Mouse (Mus musculus) C2C12 (cell line): ENCODE data around the gene Lrrc25. TPM values are rescaled to one million over a fixed set of nuclear protein-coding genes. Genes with fewer than 3 reads are reported as not detected.

Experiments
- H3K27me3 ChIP-seq: one replicate; pipeline ENCODE4 v1.6.1; 2011; ENCODE audit not compliant: control insufficient read depth, insufficient read depth, insufficient read length
- H3K36me3 ChIP-seq: one replicate; pipeline ENCODE4 v1.6.1; 2011; ENCODE audit not compliant: control insufficient read depth, insufficient read depth
- H3K4me3 ChIP-seq: one replicate; pipeline ENCODE4 v1.5.1; 2011; ENCODE audit warnings: mild to moderate bottlenecking, control low read depth; ENCODE audit not compliant: poor library complexity, insufficient read depth, severe bottlenecking
- H3K79me2 ChIP-seq: one replicate; pipeline ENCODE4 v1.6.1; 2011; ENCODE audit not compliant: control insufficient read depth, insufficient read depth
- H3K79me3 ChIP-seq: one replicate; pipeline ENCODE4 v1.6.1; 2011; ENCODE audit warnings: low read depth, control low read depth
- H3ac ChIP-seq: one replicate; pipeline ENCODE3; 2011; ENCODE audit warnings: low read depth; ENCODE audit not compliant: control insufficient read depth, insufficient read length
- CEBPB ChIP-seq: IDR thresholded peaks from one replicate; pipeline ENCODE4 v1.6.1; 2011; ENCODE audit warnings: low read depth, mild to moderate bottlenecking, control low read depth, moderate library complexity
- CTCF ChIP-seq: IDR thresholded peaks from one replicate; pipeline ENCODE4 v1.5.1; 2011; ENCODE audit not compliant: control insufficient read depth, insufficient read depth, insufficient read length
- FOSL1 ChIP-seq: IDR thresholded peaks from one replicate; pipeline ENCODE4 v1.8.0; 2011; ENCODE audit warnings: mild to moderate bottlenecking, low read length; ENCODE audit not compliant: poor library complexity, insufficient read depth, severe bottlenecking
- MAX ChIP-seq: IDR thresholded peaks from one replicate; pipeline ENCODE4 v1.6.1; 2011; ENCODE audit warnings: mild to moderate bottlenecking, control low read depth
- MYOD1 ChIP-seq: IDR thresholded peaks from one replicate; pipeline ENCODE4 v1.6.1; 2011; ENCODE audit warnings: low read depth; ENCODE audit not compliant: control insufficient read depth, insufficient read length
- MYOG ChIP-seq: IDR thresholded peaks from one replicate; pipeline ENCODE4 v1.6.1; 2011; ENCODE audit not compliant: control insufficient read depth, insufficient read length; ENCODE audit errors: extremely low read depth
- USF1 ChIP-seq: IDR thresholded peaks from one replicate; pipeline ENCODE4 v1.6.1; 2011; ENCODE audit warnings: low read depth, mild to moderate bottlenecking, control low read depth, moderate library complexity
- polyA plus RNA-seq: library from polyadenylated mRNA; unstranded; fragments of >200 nt; fragmentation: generic; extraction: Trizol; gene quantifications from one replicate; pipeline ENCODE4 v1.2.1, GENCODE M21; 2012; ENCODE audit warnings: missing spikeins

Lrrc25 gene
- polyA plus RNA-seq, 1 experiment: not detected

DNA sequence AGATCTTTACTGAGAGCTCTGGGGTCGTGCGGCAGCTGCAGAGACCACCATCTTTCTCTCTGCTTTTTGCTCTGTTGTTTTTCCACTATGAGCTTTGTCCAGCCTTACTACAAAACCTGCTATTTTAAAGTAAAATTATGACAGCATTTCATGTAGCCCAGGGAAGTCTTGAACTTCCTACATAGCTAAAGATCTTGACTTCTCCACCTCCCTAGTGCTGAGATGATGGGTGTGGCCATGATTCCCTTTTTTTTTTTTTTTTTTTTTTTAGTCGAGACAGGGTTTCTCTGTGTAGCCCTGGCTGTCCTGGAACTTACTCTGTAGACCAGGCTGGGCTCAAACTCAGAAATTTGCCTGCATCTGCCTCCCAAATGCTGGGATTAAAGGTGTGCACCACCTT, 48.7 kb downstream of the Lrrc25 start:
- TF ChIP-seq FOSL1 (no peak), CEBPB (no peak), MYOD1 (no peak), MAX (no peak), CTCF (no peak), MYOG (no peak), USF1 (no peak)
- no peaks in the 10 kb centered on the region for H3K27me3 ChIP-seq

GRCm38 (mm10) chr8:70665599-70665998, 49.6 kb downstream of the Lrrc25 start:
- no peaks in the 10 kb centered on the region for H3K79me3 ChIP-seq
- no peak overlapping the region for H3ac ChIP-seq
- H3K36me3 ChIP-seq: no peaks in the 10 kb centered on the region
- no peaks in the 10 kb centered on the region for H3K79me2 ChIP-seq
- H3K4me3 ChIP-seq: no peak overlapping the region
- no peaks in the 10 kb centered on the region for H3K27me3 ChIP-seq
- TF ChIP-seq MYOG (no peak), CEBPB (no peak), MAX (no peak), FOSL1 (no peak), USF1 (no peak), MYOD1 (no peak), CTCF (no peak)

More for the DNA sequence above, 48.7 kb downstream of the Lrrc25 start:
- Histone ChIP-seq H3ac (no peak overlapping the region), H3K4me3 (no peak overlapping the region), H3K36me3 (no peaks in the 10 kb centered on the region), H3K79me2 (no peaks in the 10 kb centered on the region), H3K79me3 (no peaks in the 10 kb centered on the region)

DNA sequence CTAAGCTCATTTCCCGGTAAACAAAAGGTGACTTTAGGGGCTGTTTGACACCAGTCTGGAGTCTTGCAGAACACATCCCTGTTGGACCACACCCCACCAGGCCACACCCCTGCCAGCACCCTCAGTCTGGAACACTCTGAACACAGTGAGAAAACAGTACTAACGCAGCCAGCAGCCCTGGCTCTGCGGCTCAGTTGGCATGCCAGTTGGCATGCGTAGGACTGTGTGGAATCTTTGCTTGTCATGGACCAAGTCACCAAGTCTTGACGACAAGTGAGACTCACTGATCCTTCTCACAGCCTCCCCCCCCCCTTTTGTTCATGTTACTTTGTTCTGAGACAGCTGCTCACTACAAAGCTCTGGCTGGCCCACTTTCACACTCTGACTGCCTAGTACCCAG, 51.1 kb downstream of the Lrrc25 start:
- H3K27me3 ChIP-seq: no peaks in the 10 kb centered on the region
- no peaks in the 10 kb centered on the region for H3K79me2 ChIP-seq
- no peaks in the 10 kb centered on the region for H3K36me3 ChIP-seq
- TF ChIP-seq USF1 (no peak), MYOG (no peak), FOSL1 (no peak), CTCF (no peak), MAX (no peak), MYOD1 (no peak), CEBPB (no peak)
- no peak overlapping the region for H3K4me3 ChIP-seq
- H3ac ChIP-seq: no peak overlapping the region
- no peaks in the 10 kb centered on the region for H3K79me3 ChIP-seq

Other genes with a start within 250 kb of the Lrrc25 start
- 0.20 TPM for gene Comp, start 242.6 kb upstream of the Lrrc25 start, polyA plus RNA-seq
- gene Crtc1, start 176.6 kb upstream of the Lrrc25 start, polyA plus RNA-seq: 11.7 TPM
- gene Klhl26, start 139.2 kb upstream of the Lrrc25 start, polyA plus RNA-seq: 34.4 TPM
- 0.36 TPM for gene Tmem59l, start 128.8 kb upstream of the Lrrc25 start, polyA plus RNA-seq
- gene Crlf1, start 123.0 kb upstream of the Lrrc25 start, polyA plus RNA-seq: 294 TPM
- gene Rex1bd, start 109.4 kb upstream of the Lrrc25 start, polyA plus RNA-seq: 199 TPM
- 1,556 TPM for gene Uba52, start 105.4 kb upstream of the Lrrc25 start, polyA plus RNA-seq
- 256 TPM for gene Fkbp8, start 88.4 kb upstream of the Lrrc25 start, polyA plus RNA-seq
- 47.5 TPM for gene Kxd1, start 88.2 kb upstream of the Lrrc25 start, polyA plus RNA-seq
- 12.3 TPM for gene Ell, start 76.7 kb upstream of the Lrrc25 start, polyA plus RNA-seq
- gene Isyna1, start 21.8 kb upstream of the Lrrc25 start, polyA plus RNA-seq: 78.6 TPM
- gene Ssbp4, start 7.3 kb upstream of the Lrrc25 start, polyA plus RNA-seq: 193 TPM
- 20.9 TPM for gene Gdf15, start 16.3 kb downstream of the Lrrc25 start, polyA plus RNA-seq
- 34.9 TPM for gene Pgpep1, start 44.2 kb downstream of the Lrrc25 start, polyA plus RNA-seq
- gene Lsm4, start 57.1 kb downstream of the Lrrc25 start, polyA plus RNA-seq: 300 TPM
- 128 TPM for gene Jund, start 82.8 kb downstream of the Lrrc25 start, polyA plus RNA-seq
- gene Iqcn, start 87.3 kb downstream of the Lrrc25 start, polyA plus RNA-seq: 0.01 TPM
- not detected for gene Gm3336, start 102.4 kb downstream of the Lrrc25 start, polyA plus RNA-seq
- gene Pde4c, start 107.6 kb downstream of the Lrrc25 start, polyA plus RNA-seq: 0.01 TPM
- 14.4 TPM for gene Rab3a, start 138.5 kb downstream of the Lrrc25 start, polyA plus RNA-seq
- gene Mpv17l2, start 144.8 kb downstream of the Lrrc25 start, polyA plus RNA-seq: 86.8 TPM
- 71.7 TPM for gene Pik3r2, start 160.6 kb downstream of the Lrrc25 start, polyA plus RNA-seq
- 32.5 TPM for gene Mast3, start 188.9 kb downstream of the Lrrc25 start, polyA plus RNA-seq
- gene Il12rb1, start 192.3 kb downstream of the Lrrc25 start, polyA plus RNA-seq: 29.3 TPM
- gene Arrdc2, start 223.6 kb downstream of the Lrrc25 start, polyA plus RNA-seq: 4.4 TPM
- 3.2 TPM for gene Kcnn1, start 247.1 kb downstream of the Lrrc25 start, polyA plus RNA-seq